Comparison of ENCODE assay signal across 21 mouse cellular contexts in the genomic region with DNA sequence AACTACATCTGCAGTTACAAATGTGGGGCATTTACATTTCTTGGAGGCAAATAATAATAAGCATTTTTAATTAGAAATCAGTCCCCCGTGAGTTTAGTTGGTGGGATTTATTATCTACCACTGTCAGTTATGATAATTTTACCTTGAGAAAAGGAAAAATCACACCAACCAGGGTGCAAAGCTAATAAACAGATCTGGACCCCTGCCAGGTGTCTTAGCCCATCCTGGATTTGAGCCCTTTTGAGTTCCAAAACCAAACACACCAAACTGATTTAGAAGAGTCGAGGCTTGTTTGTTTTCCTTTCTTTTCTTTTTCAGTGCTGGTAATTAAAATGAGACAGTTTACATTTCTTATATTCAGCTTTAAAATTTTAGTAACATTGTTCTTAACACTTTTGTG.
"Had no signal": no experiment of that assay in that cellular context is flagged by ENCODE, and none has a peak within 500 bp of the region (broad histone marks: within the 10 kb centered on the region; RNA-seq: fewer than 3 reads in every experiment).

No protein-coding gene starts in this region.

- H3K9me3 ChIP-seq: limb, embryonic 12.5 days; limb, embryonic 15.5 days; liver, embryonic 15.5 days; lung, embryonic 15.5 days; midbrain, embryonic 10.5 days; stomach, embryonic 15.5 days had no signal

- H3K4me1 ChIP-seq: limb, embryonic 12.5 days; limb, embryonic 15.5 days; liver, embryonic 12.5 days; liver, embryonic 15.5 days; lung, embryonic 15.5 days; megakaryocyte, embryonic 14.5 days; midbrain, embryonic 10.5 days; stomach, embryonic 15.5 days had no signal

- H3K36me3 ChIP-seq: limb, embryonic 12.5 days; limb, embryonic 15.5 days; liver, embryonic 12.5 days; liver, embryonic 15.5 days; lung, embryonic 15.5 days; stomach, embryonic 15.5 days had no signal

- H3K4me3 ChIP-seq: limb, embryonic 12.5 days; limb, embryonic 15.5 days; liver, embryonic 12.5 days; liver, embryonic 15.5 days; lung, embryonic 15.5 days; megakaryocyte, embryonic 14.5 days; midbrain, embryonic 10.5 days; stomach, embryonic 15.5 days had no signal

- H3K4me2 ChIP-seq: limb, embryonic 12.5 days; limb, embryonic 15.5 days; liver, embryonic 12.5 days; liver, embryonic 15.5 days; lung, embryonic 15.5 days; stomach, embryonic 15.5 days had no signal

- DNase-seq: kidney, adult 18-20 months; kidney, adult 9 months; kidney, postnatal 14 days; kidney, postnatal 4 days; left cerebral cortex, postnatal 4 days; lung, adult 18-20 months; lung, postnatal 10 days; lung, postnatal 36 days; retina, postnatal 1 day; right cerebral cortex, postnatal 25 days; spleen, adult 18-20 months; thymus, postnatal 25 days had no signal

- H3K27me3 ChIP-seq: limb, embryonic 12.5 days; limb, embryonic 15.5 days; liver, embryonic 12.5 days; liver, embryonic 15.5 days; lung, embryonic 15.5 days; megakaryocyte, embryonic 14.5 days; stomach, embryonic 15.5 days had no signal

- H3K9ac ChIP-seq: limb, embryonic 12.5 days; limb, embryonic 15.5 days; liver, embryonic 12.5 days; liver, embryonic 15.5 days; lung, embryonic 15.5 days; stomach, embryonic 15.5 days had no signal

- H3K27ac ChIP-seq: limb, embryonic 12.5 days; limb, embryonic 15.5 days; liver, embryonic 12.5 days; liver, embryonic 15.5 days; lung, embryonic 15.5 days; midbrain, embryonic 10.5 days; stomach, embryonic 15.5 days had no signal

- ATAC-seq: liver, embryonic 12.5 days; midbrain, embryonic 16.5 days had no signal
